Mouse (Mus musculus): ENCODE measurements around the gene Krtap28-13.

The Krtap28-13 gene

DNA sequence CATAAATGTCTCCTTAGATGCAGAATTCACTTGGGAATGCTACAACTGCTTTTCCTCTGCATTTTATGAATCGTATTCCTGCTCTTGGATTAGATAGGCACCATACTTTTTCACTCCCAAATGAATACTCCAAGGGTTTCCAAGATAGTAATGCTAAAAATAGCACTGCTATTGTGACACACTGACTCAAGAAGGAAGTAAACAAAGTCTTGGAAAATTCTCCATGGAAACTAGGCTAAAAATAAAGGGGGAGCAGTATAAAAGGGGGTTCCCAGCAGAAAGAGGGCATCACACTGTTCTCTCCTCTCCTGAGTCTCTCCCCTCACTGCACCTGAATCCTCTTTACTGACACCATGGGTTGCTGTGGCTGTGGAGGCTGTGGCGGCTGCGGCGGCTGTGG lies at the start of gene Krtap28-13:
Gene Krtap28-13, plus strand, starts transcription at position 288 of the 400 bp plus-strand sequence.
- DNase-seq = no peak

- DNase-seq = no peak
Measured at GRCm38 (mm10) chr1:83014477-83014876, 46.3 kb upstream of the Krtap28-13 start.

- DNase-seq = no peak
Measured at GRCm38 (mm10) chr1:83015329-83015879, 45.3 kb upstream of the Krtap28-13 start.

- DNase-seq = no peak
Measured at GRCm38 (mm10) chr1:83016556-83016955, 44.2 kb upstream of the Krtap28-13 start.

DNA sequence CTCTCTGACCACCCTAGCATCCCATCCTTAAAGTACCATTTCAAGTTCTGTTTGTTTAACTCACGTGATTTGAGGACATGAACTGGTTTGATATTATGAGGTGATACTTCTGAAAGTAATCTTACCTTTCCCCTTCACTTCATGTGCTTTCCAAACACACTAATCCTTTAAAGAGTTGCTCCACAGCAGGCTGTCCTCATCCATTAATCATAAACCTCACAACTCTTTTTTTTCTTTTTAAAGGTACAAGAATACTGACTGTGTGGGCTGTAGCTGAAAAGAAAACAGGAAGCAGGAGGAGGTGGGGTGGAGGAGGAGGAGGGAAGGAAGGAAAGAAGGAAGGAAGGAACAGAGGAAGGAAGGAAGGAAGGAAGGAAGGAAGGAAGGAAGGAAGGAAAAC lies 28.8 kb upstream of the Krtap28-13 start:
- no peak for DNase-seq

DNA sequence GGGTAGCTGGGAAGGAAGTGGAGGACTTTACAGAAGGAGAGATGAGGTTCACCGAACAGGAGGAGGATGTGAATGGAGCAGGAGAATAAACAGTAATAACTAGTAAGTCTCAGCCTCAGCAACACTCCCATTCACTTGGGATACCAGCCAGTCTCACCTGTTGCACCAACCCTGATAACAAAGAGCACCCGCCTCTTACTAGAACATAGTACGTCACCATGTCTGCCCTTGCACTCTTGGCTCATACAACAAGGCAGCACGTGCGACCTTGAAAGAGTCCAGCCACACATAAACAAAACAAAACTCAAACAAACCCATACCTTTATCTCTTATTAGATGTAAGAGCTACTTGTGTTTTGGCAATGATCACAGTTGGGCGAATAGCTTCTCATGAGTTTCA lies 28.2 kb upstream of the Krtap28-13 start:
- no peak for DNase-seq

GRCm38 (mm10) chr1:83034509-83034908 lies 26.2 kb upstream of the Krtap28-13 start:
- no peak for DNase-seq

DNA sequence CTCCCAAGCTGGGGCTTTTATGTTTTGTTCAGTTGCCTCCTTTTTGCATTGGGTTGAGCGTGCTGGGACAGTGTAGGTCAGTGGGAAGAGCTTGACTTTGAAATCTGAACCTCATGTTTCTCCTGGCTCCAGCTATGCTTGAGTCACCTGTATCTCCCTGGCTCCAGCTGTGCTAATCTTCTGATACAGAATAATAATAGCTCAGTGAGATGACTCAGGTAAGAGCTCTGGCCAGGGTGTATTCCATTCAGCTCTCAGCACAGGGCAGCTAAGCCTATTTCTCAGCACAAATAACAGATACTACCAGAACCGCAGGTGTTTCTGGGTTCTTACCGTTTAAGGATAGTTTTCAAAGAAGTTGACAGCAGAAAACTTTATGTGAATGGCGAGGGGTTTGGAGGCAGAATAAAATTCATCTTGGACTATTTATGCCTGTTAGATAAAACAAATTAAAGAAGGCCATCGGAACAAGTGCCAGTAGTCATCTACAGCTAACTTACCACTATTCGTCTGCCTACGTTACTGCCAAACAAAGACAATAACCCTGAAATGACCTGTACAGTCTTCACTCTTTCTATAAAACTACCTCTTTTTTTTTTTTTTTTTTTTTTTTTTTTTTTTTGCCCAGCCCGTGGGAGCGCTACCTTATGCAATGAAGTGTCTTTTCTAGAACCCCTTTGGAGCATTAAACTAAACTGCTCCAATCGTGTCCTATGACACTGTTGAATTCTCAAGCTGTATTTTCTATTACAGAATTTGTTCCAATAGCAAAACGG lies 23.6 kb upstream of the Krtap28-13 start:
- no peak for DNase-seq

DNA sequence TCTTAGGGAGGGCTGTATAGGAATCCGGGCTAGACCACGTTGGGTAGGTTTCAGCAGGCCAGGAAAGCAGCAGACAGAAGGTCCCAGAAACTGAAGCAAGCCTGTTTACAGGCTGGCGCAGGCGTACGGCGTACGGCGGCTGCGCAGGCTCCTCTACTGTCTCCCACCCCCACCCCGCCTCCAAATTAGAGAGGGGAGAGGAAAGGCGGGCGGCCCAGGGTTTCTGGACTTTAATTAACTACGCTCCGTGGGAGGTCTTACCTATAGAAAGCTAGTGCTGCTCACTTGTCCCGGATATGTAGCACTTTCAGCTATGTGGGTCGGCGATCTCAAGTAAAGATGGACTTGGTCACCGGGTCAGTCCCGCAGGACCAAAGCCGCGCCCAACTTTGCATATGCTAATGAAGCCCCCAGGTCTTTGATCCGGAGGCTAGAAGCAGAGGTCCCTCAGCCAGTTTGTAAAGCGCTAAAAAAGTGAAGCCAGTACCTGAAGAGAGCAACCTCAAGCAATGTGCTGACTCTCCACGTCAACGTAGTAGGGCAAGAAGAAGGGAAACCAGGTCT lies 22.5 kb upstream of the Krtap28-13 start, which contains the start of gene Slc19a3:
Gene Slc19a3, minus strand, starts transcription at position 340 of the 564 bp plus-strand sequence.
- peak; percentile 29 to 30 for DNase-seq

DNA sequence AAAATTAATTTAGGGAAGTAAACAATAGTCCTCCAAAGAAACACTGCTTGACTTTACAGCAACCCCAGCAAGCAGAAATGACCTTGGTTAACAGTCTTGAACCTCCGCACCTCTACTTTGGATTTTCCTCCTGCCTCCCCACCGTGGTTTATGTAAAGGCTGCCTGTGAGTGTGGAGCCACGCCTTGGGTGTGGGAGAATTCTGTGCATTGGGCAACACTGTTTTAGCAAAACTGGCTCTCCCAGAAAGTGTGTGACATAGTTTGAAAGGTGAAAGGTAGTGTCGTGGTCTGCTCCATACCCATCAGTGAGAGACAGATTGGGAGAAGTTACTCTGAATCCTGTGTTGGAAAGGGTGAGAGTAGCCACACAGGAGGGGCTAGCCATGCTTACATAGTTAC lies 21.6 kb upstream of the Krtap28-13 start:
- DNase-seq = no peak

GRCm38 (mm10) chr1:83042380-83042779 lies 18.4 kb upstream of the Krtap28-13 start, which contains the start of gene Krtap28-10:
Krtap28-10 (minus strand) TSS chr1:83042480.
- DNase-seq = no peak

- no peak for DNase-seq
Measured at GRCm38 (mm10) chr1:83044882-83045427, 15.8 kb upstream of the Krtap28-13 start, which contains the start of gene Gm47969. Gm47969 (plus strand) TSS chr1:83044932.

- no peak for DNase-seq
Measured at GRCm38 (mm10) chr1:83058481-83058880, 2.2 kb upstream of the Krtap28-13 start.

DNA sequence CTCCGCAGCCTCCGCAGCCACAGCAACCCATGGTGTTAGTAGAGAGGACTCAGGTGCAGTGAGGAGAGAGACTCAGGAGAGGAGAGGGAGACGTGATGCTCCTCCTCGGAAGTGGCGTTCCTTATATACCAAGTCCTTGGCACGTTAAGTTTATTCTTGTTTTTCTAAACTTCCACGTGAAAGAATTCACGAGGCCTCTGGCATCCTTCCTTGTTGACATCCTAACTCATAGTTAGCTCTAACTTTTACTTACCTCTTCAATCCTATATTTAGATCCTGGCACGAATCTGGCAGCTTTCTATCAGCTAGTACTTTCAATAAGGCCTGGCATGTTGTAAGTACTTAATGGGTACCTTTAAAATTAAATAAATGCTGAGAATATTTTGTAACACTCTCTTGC lies 1.5 kb upstream of the Krtap28-13 start, which contains the start of gene A030005K14Rik:
Gene A030005K14Rik, minus strand, starts transcription at position 101 of the 400 bp plus-strand sequence.
- no peak for DNase-seq

GRCm38 (mm10) chr1:83064851-83065250 lies 4.1 kb downstream of the Krtap28-13 start:
- DNase-seq = peak in 1 of 2 experiments; percentile 31

- no peak for DNase-seq
Measured at GRCm38 (mm10) chr1:83066577-83066976, 5.8 kb downstream of the Krtap28-13 start.

DNA sequence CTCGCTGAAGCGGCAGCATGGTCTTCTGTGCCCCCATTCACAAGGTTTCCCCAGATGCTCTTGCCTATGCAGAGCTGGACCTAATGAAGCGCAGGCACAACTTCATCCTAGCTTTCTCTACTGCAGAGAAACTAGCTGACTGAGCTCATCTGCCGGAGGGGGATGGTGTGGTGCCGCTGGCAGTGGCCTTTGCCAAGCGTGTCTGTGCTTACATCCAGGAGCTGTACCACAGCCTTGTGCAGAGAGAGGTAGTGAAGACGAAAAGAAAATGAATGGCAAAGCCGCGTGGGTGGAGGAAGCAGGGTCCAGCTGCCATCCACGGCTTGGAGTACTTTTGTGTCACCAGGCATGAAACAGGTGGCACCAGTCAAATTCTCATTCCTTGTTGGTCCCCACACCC lies 6.5 kb downstream of the Krtap28-13 start:
- DNase-seq = no peak

DNA sequence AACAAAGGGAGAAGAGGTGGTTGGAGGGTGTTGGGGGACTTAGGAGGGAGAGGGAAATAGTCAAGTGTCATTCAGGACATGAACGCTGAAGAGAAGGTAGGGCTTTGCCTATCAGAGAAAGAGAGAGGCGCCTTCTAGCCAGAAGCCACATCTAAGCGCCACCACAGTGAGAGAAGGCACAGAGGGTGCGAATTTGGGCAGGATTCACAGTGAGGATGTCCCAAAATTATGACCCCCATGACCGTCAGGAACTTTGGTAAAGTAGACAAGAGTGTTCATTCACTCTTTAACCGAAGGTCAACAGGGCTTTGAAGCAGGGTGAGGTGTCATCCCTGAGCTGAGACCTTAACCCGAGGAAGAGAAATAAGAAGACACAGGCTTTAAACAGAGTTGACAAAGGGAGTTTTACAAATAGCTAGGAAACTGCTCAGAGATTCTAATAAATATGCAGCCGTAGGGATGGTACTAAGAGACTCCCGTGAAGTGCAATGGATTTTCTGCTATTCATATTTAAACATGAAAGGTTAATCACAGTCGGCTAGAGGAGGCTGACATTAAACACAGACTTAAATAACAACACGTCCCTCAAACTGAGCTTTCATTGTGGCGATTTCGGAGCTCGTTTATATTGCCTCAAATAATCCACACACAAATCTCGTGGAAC lies 14.9 kb downstream of the Krtap28-13 start:
- no peak for DNase-seq

GRCm38 (mm10) chr1:83076190-83076917 lies 15.6 kb downstream of the Krtap28-13 start:
- DNase-seq = peak; percentile 11

DNA sequence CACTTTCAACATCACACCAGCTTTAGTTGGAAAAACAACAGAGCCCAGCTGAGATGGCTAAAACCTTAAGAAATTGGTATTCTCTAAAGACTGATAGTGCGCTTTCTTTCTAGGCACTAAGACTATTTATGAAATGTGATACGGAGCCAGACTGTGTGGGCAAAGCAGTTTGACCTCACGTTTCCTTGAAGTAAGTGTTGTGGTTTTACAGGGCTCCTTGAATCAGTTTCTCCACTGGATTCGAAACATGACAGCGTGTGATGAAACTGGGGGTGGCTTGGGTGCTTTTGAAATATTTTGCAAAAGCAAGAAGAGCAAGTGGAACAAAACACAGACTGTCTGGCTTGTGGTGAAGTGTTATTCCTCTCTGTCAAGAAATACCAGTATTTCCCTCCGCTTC lies 16.3 kb downstream of the Krtap28-13 start:
- DNase-seq = no peak

DNA sequence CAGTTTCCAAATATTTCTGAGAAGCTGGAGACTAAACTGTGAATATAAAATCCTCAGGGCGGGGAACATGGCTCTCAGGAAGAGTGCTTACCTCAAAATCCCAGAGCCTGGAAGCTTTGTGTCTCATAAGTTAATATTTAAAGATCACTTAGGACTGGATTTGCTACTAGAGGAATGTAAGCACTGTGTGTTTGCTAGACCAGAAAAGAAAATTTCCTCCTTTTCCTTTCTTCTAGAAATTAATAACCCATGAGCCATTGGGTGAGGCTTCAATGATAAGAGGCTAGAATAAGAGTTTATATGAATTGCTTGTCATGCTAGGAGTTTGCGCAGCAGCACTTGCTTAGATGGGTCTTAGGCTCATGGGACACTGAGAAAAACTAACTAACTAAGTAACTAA lies 24.1 kb downstream of the Krtap28-13 start:
- DNase-seq = no peak

DNA sequence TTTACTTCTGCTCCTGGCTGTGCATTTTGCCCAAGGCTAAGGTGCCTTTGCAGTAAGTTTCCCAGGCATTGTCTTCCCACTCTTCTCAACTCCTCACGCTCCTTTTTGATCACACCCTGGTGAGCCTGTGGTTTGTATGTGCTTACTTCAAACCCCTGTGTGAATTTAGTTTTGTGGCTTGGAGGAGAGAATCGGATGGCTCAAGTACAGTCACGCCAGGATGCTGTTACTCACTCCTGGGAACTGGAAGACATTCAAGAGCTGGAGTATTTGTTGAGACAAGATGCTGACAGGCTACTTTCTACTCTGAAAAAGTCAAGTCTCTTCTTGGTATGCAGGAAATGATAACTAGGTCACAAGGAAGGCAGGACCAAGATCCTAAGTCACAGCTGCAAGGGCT lies 30.5 kb downstream of the Krtap28-13 start:
- no peak for DNase-seq
